Mouse (Mus musculus) embryonic facial prominence, embryonic 12.5 days (tissue): ENCODE results near the gene Ifna6. TPM values are rescaled to one million over a fixed set of nuclear protein-coding genes. Genes with fewer than 3 reads are reported as not detected.

ENCODE experiments used
- polyA plus RNA-seq: library from polyadenylated mRNA; unstranded; fragments of >200 nt; fragmentation: Nextera tagmentation; extraction: Ambion mirVana; gene quantifications from 2 replicates; pipeline ENCODE4 v1.2.1, GENCODE M21; 2016

The Ifna6 gene
- polyA plus RNA-seq, 1 experiment from 2014 or later: not detected

Other genes with a start within 250 kb of the Ifna6 start
- gene Ifna9, start 235.0 kb upstream of the Ifna6 start, polyA plus RNA-seq: not detected in 2 replicates
- gene Ifna12, start 224.0 kb upstream of the Ifna6 start, polyA plus RNA-seq: not detected in 2 replicates
- not detected in 2 replicates for gene C87499, start 193.0 kb upstream of the Ifna6 start, polyA plus RNA-seq
- not detected in 2 replicates for gene Ifna13, start 183.0 kb upstream of the Ifna6 start, polyA plus RNA-seq
- not detected in 2 replicates for gene Ifna16, start 150.5 kb upstream of the Ifna6 start, polyA plus RNA-seq
- gene Ifna2, start 143.5 kb upstream of the Ifna6 start, polyA plus RNA-seq: not detected in 2 replicates
- gene Ifnab, start 136.1 kb upstream of the Ifna6 start, polyA plus RNA-seq: not detected in 2 replicates
- gene Gm26566, start 105.6 kb upstream of the Ifna6 start, polyA plus RNA-seq: 1.5 and 1.8 TPM in 2 replicates
- gene Klhl9, start 105.0 kb upstream of the Ifna6 start, polyA plus RNA-seq: 130 and 143 TPM in 2 replicates
- not detected in 2 replicates for gene Gm13271, start 72.5 kb upstream of the Ifna6 start, polyA plus RNA-seq
- gene Gm13283, start 67.3 kb upstream of the Ifna6 start, polyA plus RNA-seq: 0.32 and 0.41 TPM in 2 replicates
- gene Gm13290, start 53.6 kb upstream of the Ifna6 start, polyA plus RNA-seq: 0.37 TPM in 1 of 2 replicates, not detected in the other
- not detected in 2 replicates for gene Gm13289, start 50.5 kb upstream of the Ifna6 start, polyA plus RNA-seq
- not detected in 2 replicates for gene Gm13272, start 47.6 kb upstream of the Ifna6 start, polyA plus RNA-seq
- gene Ifnz, start 45.3 kb upstream of the Ifna6 start, polyA plus RNA-seq: 0.20 and 0.32 TPM in 2 replicates
- not detected in 2 replicates for gene Gm13276, start 41.7 kb upstream of the Ifna6 start, polyA plus RNA-seq
- not detected in 2 replicates for gene Gm13277, start 38.8 kb upstream of the Ifna6 start, polyA plus RNA-seq
- not detected in 2 replicates for gene Gm13278, start 35.9 kb upstream of the Ifna6 start, polyA plus RNA-seq
- gene Gm13275, start 32.9 kb upstream of the Ifna6 start, polyA plus RNA-seq: not detected in 2 replicates
- not detected in 2 replicates for gene Gm13279, start 30.0 kb upstream of the Ifna6 start, polyA plus RNA-seq
- 1.0 and 1.5 TPM in 2 replicates for gene Gm13285, start 27.8 kb upstream of the Ifna6 start, polyA plus RNA-seq
- not detected in 2 replicates for gene Gm13287, start 24.2 kb upstream of the Ifna6 start, polyA plus RNA-seq
- 0.15 TPM in 1 of 2 replicates, not detected in the other for gene Gm13288, start 21.9 kb upstream of the Ifna6 start, polyA plus RNA-seq
- gene Ifna7, start 11.2 kb upstream of the Ifna6 start, polyA plus RNA-seq: not detected in 2 replicates
- not detected in 2 replicates for gene Ifna11, start 7.5 kb upstream of the Ifna6 start, polyA plus RNA-seq
- not detected in 2 replicates for gene Ifna5, start 8.1 kb downstream of the Ifna6 start, polyA plus RNA-seq
- gene Ifna4, start 14.4 kb downstream of the Ifna6 start, polyA plus RNA-seq: not detected in 2 replicates
- not detected in 2 replicates for gene Ifna1, start 22.7 kb downstream of the Ifna6 start, polyA plus RNA-seq
- gene Ifne, start 52.8 kb downstream of the Ifna6 start, polyA plus RNA-seq: not detected in 2 replicates